Mouse (Mus musculus) heart, embryonic 13.5 days (tissue): ENCODE measurements at regions not wholly inside any gene's neighbourhood (a gene's known extent, or its start where the extent isn't known, plus 50 kb on each side); places are given as distances from the start of the nearest gene placed in this dataset.
"Not testable (repeated sequence)": the region's sequence is repeated elsewhere in the genome, so short reads cannot be mapped to it uniquely, and the experiment has no call there.

Experiments
- ATAC-seq: fragments of 200-750 bp; cut with Nextera tagmentation; 2 replicates; pipeline ENCODE4 v1.8.0; 2017; ENCODE audit warnings: moderate TSS enrichment; ENCODE audit not compliant: insufficient number of reproducible peaks, low FRiP score, low TSS enrichment; ENCODE audit errors: extremely low read depth
- H3K27ac ChIP-seq: fragments of 300-500 bp; sonication (generic); replicated peaks from 2 replicates; pipeline ENCODE4 v1.5.1; 2015; ENCODE audit warnings: moderate library complexity, mild to moderate bottlenecking, inconsistent platforms
- H3K27me3 ChIP-seq: fragments of 300-500 bp; sonication (generic); replicated peaks from 2 replicates; pipeline ENCODE4 v1.6.1; 2015; ENCODE audit warnings: mild to moderate bottlenecking, inconsistent platforms
- H3K36me3 ChIP-seq: fragments of 300-500 bp; sonication (generic); 2 replicates; pipeline ENCODE4 v1.6.1; 2015; ENCODE audit warnings: mild to moderate bottlenecking, inconsistent platforms
- H3K4me1 ChIP-seq: fragments of 300-500 bp; sonication (generic); 2 replicates; pipeline ENCODE4 v1.6.1; 2015; ENCODE audit warnings: inconsistent platforms
- H3K4me2 ChIP-seq: fragments of 300-500 bp; sonication (generic); 2 replicates; pipeline ENCODE4 v1.6.1; 2015; ENCODE audit warnings: inconsistent platforms, mild to moderate bottlenecking, moderate library complexity
- H3K4me3 ChIP-seq: fragments of 300-500 bp; sonication (generic); 2 replicates; pipeline ENCODE4 v1.5.1; 2015; ENCODE audit warnings: moderate library complexity, mild to moderate bottlenecking, inconsistent platforms
- H3K9ac ChIP-seq: fragments of 300-500 bp; sonication (generic); 2 replicates; pipeline ENCODE4 v1.6.1; 2015; ENCODE audit warnings: inconsistent platforms, mild to moderate bottlenecking, moderate library complexity
- H3K9me3 ChIP-seq: fragments of 300-500 bp; sonication (generic); 2 replicates; pipeline ENCODE4 v1.6.1; 2016; ENCODE audit warnings: inconsistent platforms
- WGBS: fragments of 180-500 bp; shearing (Covaris S2); methylation state at CpG from one replicate; pipeline ENCODE4 v1.1.7; 2015; ENCODE audit warnings: mixed read lengths; 5-methylcytosine and 5-hydroxymethylcytosine counted together

DNA sequence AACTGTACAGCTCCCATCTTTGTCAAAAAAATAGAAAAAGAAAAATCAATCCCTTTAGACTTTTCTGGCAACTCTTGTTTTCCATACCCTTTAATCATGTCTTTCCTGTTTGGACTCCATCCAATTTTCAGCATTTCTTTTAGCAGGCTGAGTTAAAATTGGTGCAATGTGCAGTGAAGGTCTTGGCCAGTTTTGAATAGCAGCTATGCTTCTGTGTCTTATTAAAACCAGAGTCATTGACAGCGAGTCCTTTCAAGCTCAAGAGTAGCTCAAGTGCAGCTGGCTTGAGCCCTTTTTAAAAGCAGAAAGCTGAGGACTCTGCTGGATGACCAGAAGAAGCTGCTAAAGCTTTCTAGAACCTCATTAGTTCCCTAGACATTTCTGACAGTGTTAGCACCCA lies 952.7 kb downstream of the Poteg start:
- Histone ChIP-seq H3K36me3 (no peaks in the 10 kb centered on the region), H3K9ac (no peak overlapping the region), H3K27ac (peak overlapping the region; percentile 65), H3K9me3 (no peaks in the 10 kb centered on the region), H3K4me1 (peaks cover 10% of the 10 kb centered on the region), H3K27me3 (no peaks in the 10 kb centered on the region), H3K4me2 (peak overlapping the region; percentile 12; the same call in 1 of the 2 replicates), H3K4me3 (no peak overlapping the region)
- WGBS: 28% methylated on average over 1 of the region's 1 CpGs
- no peak for ATAC-seq

- Histone ChIP-seq H3K9me3 (no peaks in the 10 kb centered on the region), H3K36me3 (no peaks in the 10 kb centered on the region), H3K4me3 (no peak overlapping the region), H3K27me3 (no peaks in the 10 kb centered on the region), H3K9ac (no peak overlapping the region), H3K27ac (no peak overlapping the region), H3K4me1 (peaks cover 4% of the 10 kb centered on the region; the same call in 1 of the 2 replicates), H3K4me2 (no peak overlapping the region)
- 36% methylated on average over 7 of the region's 7 CpGs for WGBS
- ATAC-seq: no peak
These were observed 980.2 kb downstream of the Poteg start for GRCm38 (mm10) chr8:28427544-28428135.

DNA sequence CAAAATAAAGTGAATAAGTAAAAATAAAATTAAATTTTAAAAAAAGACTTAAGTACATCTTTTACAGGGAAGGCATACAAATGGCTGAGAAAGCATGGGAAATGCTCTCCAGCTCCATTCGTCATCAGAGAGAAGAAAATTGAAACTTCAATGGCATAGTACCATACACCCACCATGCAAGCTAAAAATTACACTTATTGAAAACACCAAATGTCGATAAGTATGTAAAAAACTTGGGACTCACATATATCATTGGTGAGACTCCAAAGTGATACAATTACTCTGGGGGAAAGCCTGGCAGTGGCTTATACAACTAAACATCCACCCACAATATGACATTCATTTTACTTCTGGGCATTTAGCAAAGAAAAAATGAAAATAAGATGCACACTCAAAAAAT lies 1025.7 kb downstream of the Poteg start:
- no peak for ATAC-seq
- H3K9me3 ChIP-seq: no peaks in the 10 kb centered on the region
- H3K4me3 ChIP-seq: no peak overlapping the region
- H3K4me1 ChIP-seq: 0 out of 2 replicates have a peak, but pooled peaks cover 4% of the 10 kb centered on the region
- no peaks in the 10 kb centered on the region for H3K27me3 ChIP-seq
- no peak overlapping the region for H3K27ac ChIP-seq
- no peaks in the 10 kb centered on the region for H3K36me3 ChIP-seq
- no peak overlapping the region for H3K4me2 ChIP-seq
- no peak overlapping the region for H3K9ac ChIP-seq
- 78% methylated on average over 2 of the region's 2 CpGs for WGBS

- ATAC-seq: no peak
These were observed 1040.4 kb downstream of the Poteg start for GRCm38 (mm10) chr8:28487913-28488312.

DNA sequence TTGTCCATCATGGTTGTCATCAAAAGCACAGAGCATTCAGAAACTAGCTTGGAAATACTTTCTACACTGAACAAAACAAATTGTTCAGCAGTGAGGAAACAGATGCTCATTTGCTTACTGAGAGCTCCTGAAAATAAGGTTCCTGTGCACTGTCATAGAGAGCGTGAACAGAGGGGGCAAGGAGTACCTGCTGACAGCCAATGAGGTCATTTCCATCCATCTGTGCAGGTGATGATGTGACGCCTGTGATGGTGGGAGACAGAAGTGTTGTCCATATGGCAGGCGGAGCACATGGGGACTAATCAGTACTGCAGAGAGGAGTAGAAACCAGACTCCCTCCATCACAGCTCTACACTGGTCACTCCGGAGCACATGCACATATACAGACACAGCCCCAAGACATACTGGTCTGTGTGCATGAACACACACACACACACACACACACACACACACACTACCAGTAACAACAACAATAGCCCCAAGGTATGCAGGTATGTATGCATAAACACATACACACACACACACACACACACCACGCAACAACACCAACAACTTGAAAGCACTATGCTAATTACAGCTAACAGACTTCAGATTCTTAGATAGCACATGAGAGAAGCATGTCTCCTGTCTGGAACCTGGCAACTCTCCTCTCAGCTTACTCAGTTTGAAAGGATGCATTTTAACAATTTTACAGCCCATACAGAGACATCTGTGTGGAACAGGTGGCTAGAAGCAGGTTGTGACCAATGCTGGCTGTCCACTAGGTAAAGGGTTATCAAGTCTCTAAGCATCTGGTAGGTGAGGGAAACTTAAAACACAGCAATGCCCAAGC lies 1056.2 kb downstream of the Poteg start:
- H3K4me2 ChIP-seq: no peak overlapping the region
- no peaks in the 10 kb centered on the region for H3K27me3 ChIP-seq
- no peak for ATAC-seq
- H3K9ac ChIP-seq: no peak overlapping the region
- no peaks in the 10 kb centered on the region for H3K4me1 ChIP-seq
- H3K4me3 ChIP-seq: no peak overlapping the region
- H3K9me3 ChIP-seq: no peaks in the 10 kb centered on the region
- no peaks in the 10 kb centered on the region for H3K36me3 ChIP-seq
- H3K27ac ChIP-seq: no peak overlapping the region
- 52% methylated on average over 5 of the region's 5 CpGs for WGBS

More at GRCm38 (mm10) chr8:28487913-28488312, 1040.4 kb downstream of the Poteg start:
- no peaks in the 10 kb centered on the region for H3K4me1 ChIP-seq
- no peak overlapping the region for H3K27ac ChIP-seq
- no peaks in the 10 kb centered on the region for H3K27me3 ChIP-seq
- H3K4me3 ChIP-seq: no peak overlapping the region
- no peak overlapping the region for H3K4me2 ChIP-seq
- H3K36me3 ChIP-seq: no peaks in the 10 kb centered on the region
- H3K9ac ChIP-seq: no peak overlapping the region
- 74% methylated on average over 3 of the region's 3 CpGs for WGBS
- no peaks in the 10 kb centered on the region for H3K9me3 ChIP-seq

DNA sequence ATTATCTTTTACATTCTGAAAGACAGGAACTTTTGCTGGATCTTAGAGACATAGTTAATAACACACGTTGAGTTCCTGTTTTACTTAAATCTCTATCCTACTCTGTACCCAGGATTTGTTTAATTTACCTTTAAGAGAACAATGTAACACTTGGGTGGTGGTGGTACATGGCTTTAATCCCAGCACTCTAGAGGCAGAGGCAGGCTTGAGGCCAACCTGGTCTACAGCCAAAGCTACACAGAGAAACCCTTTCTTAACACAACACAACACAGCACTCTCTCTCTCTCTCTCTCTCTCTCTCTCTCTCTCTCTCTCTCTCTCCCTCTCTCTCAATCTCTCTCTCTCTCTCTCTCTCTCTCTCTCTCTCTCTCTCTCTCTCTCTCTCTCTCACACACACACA lies 1076.0 kb downstream of the Poteg start:
- H3K9ac ChIP-seq, H3K4me3 ChIP-seq, H3K27me3 ChIP-seq, H3K9me3 ChIP-seq, H3K4me1 ChIP-seq, H3K36me3 ChIP-seq, ATAC-seq, H3K27ac ChIP-seq, H3K4me2 ChIP-seq: not testable (repeated sequence)
- 73% methylated on average over 1 of the region's 1 CpGs for WGBS

- H3K4me1 ChIP-seq: no peaks in the 10 kb centered on the region
- no peaks in the 10 kb centered on the region for H3K27me3 ChIP-seq
- H3K9me3 ChIP-seq: peaks cover 15% of the 10 kb centered on the region; the same call in 1 of the 2 replicates
- no peak overlapping the region for H3K4me2 ChIP-seq
- no peak overlapping the region for H3K4me3 ChIP-seq
- no peak overlapping the region for H3K27ac ChIP-seq
- H3K36me3 ChIP-seq: no peaks in the 10 kb centered on the region
- no peak for ATAC-seq
- H3K9ac ChIP-seq: no peak overlapping the region
These were observed 1099.8 kb downstream of the Poteg start for GRCm38 (mm10) chr8:28547236-28547635.

GRCm38 (mm10) chr8:28559881-28560280 lies 1112.4 kb downstream of the Poteg start:
- H3K4me2 ChIP-seq: no peak overlapping the region
- no peak overlapping the region for H3K9ac ChIP-seq
- no peaks in the 10 kb centered on the region for H3K4me1 ChIP-seq
- H3K27ac ChIP-seq: no peak overlapping the region
- H3K4me3 ChIP-seq: no peak overlapping the region
- H3K27me3 ChIP-seq: no peaks in the 10 kb centered on the region
- ATAC-seq: no peak
- WGBS: 55% methylated on average over 9 of the region's 9 CpGs
- H3K36me3 ChIP-seq: no peaks in the 10 kb centered on the region
- H3K9me3 ChIP-seq: no peaks in the 10 kb centered on the region

DNA sequence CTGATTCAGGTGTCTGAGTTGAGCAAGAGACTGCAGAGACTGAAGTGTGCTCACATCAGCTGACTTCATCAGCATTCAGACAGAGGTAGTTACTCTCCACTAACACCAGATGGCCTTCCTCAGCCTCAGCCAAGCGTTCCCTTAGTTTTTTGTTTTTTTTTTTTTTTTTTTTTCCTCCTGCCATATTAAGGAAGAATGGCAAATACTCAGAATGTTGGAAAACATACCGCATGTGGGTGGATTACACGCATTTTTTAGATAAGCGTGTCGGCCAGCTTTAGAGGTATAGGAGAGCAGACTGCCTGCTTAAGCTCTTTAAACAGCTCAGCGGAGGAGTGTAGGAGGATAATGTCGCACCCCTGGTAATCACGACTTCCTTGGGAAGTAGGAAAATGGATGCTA lies 1131.8 kb downstream of the Poteg start:
- no peaks in the 10 kb centered on the region for H3K27me3 ChIP-seq
- no peak overlapping the region for H3K27ac ChIP-seq
- H3K4me1 ChIP-seq: 0 out of 2 replicates have a peak, but pooled peaks cover 2% of the 10 kb centered on the region
- 18% methylated on average over 8 of the region's 8 CpGs for WGBS
- H3K4me3 ChIP-seq: 0 out of 2 replicates have a peak overlapping the region, but pooled peaks have one; percentile 16
- no peaks in the 10 kb centered on the region for H3K36me3 ChIP-seq
- H3K9me3 ChIP-seq: no peaks in the 10 kb centered on the region
- no peak overlapping the region for H3K9ac ChIP-seq
- ATAC-seq: no peak
- H3K4me2 ChIP-seq: peak overlapping the region; percentile 54

DNA sequence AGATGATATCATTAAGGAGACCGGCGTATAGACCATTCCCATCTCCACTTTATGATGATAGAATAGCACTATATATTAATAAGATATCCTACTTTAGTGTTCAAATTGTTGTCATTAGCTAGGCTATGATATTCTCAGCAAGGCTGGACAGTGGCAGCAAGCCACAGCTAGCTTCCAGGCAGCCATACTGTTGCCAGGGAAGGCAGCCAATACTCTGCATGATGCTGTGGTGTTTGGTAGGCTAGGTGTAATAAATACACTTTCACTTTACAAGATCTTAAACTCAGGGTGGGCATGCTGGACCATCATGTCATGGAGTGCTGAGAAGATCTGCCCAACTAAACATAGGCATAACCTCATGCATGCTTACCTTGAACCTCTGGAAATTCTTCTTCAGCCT lies 1133.4 kb downstream of the Poteg start:
- Histone ChIP-seq H3K9me3 (no peaks in the 10 kb centered on the region), H3K4me3 (no peak overlapping the region), H3K36me3 (no peaks in the 10 kb centered on the region), H3K27me3 (no peaks in the 10 kb centered on the region), H3K4me1 (0 out of 2 replicates have a peak, but pooled peaks cover 2% of the 10 kb centered on the region), H3K9ac (no peak overlapping the region), H3K27ac (no peak overlapping the region), H3K4me2 (no peak overlapping the region)
- ATAC-seq: no peak
- 93% methylated on average over 2 of the region's 2 CpGs for WGBS

DNA sequence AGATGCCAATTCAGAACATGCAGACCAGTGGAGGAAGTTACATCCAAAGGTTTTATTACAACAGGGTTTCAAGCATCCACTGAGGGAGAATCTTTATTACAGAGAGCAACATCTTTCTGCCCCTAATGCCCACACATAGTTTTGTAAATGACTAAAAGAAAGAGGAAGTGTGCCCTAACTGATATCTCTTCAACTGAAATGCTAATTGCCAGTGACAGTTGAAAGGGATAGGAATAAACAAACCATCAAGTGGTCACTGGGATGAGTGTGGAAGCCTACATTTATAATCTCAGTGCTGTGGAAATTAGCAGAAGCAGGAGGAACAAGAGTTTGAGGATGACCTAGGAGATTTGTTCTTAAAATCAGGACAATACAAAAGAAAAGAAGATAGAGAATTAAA lies 1142.5 kb downstream of the Poteg start:
- H3K4me1 ChIP-seq: peaks cover 21% of the 10 kb centered on the region
- no peak overlapping the region for H3K4me3 ChIP-seq
- H3K27ac ChIP-seq: no peak overlapping the region
- H3K9me3 ChIP-seq: no peaks in the 10 kb centered on the region
- H3K27me3 ChIP-seq: no peaks in the 10 kb centered on the region
- no peak for ATAC-seq
- H3K36me3 ChIP-seq: no peaks in the 10 kb centered on the region
- no peak overlapping the region for H3K4me2 ChIP-seq
- H3K9ac ChIP-seq: no peak overlapping the region

DNA sequence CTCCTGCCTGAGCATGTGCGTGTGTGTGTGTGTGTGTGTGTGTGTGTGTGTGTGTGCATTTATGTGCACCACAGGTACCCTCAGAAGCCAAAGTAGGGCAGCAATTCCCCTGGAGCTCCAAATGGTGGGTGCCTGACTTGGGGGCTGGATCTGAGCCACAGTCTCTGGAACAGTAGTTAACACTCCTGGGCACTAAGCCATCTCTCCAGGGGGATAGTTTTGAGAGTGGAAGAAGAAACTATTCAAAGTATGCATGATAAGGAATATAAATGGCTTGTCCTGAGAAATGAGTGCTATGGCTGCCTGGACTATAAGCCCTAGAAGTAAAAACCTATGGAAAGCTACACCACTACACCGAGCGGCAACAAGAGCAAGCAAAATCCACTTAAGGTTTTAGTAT lies 1145.8 kb downstream of the Poteg start:
- 46% methylated on average over 3 of the region's 3 CpGs for WGBS
- H3K9me3 ChIP-seq: no peaks in the 10 kb centered on the region
- H3K27ac ChIP-seq: peak overlapping the region; percentile 93
- H3K4me1 ChIP-seq: peaks cover 38% of the 10 kb centered on the region
- H3K27me3 ChIP-seq: no peaks in the 10 kb centered on the region
- no peak for ATAC-seq
- H3K9ac ChIP-seq: no peak overlapping the region
- H3K4me2 ChIP-seq: peak overlapping the region; percentile 51
- peak overlapping the region; percentile 25 for H3K4me3 ChIP-seq
- H3K36me3 ChIP-seq: no peaks in the 10 kb centered on the region
